Mouse (Mus musculus) brain, adult 2 months (tissue): Measurements from ENCODE around the gene Bcl2l15.

Source experiments
- DNase-seq: peaks from one replicate; pipeline ENCODE4 v3.0.0; 2011; ENCODE audit warnings: low read depth, low spot score

The Bcl2l15 gene

DNA sequence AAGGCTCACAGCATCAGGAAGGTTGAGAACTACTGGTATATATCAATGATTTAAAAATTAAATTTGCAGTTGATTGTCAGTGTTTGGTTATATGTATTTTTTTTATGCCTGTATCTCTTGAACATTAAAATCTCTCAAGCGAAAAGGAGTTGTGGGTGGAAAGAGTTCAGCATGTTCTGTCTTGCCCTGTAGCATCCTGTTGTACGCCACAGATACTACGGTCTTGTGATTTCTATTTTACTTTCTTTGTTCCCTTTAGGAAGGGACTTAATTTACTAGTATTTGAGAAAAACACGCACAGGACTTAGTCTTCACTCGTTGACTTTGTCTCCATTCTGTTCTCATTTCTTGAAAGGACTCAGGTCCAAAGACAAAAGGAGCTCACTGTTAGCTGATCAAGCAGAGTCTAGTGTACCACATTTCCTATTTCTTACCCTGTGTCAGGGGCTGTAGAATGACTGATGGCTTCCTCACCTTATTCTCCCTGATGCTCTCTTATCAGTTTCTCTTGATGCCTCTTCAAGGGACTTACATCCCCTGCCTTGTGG lies 35.1 kb downstream of the Bcl2l15 start:
- DNase-seq: no peak

- no peak for DNase-seq
Observed at GRCm38 (mm10) chr3:103868008-103868407, 35.6 kb downstream of the Bcl2l15 start.

DNA sequence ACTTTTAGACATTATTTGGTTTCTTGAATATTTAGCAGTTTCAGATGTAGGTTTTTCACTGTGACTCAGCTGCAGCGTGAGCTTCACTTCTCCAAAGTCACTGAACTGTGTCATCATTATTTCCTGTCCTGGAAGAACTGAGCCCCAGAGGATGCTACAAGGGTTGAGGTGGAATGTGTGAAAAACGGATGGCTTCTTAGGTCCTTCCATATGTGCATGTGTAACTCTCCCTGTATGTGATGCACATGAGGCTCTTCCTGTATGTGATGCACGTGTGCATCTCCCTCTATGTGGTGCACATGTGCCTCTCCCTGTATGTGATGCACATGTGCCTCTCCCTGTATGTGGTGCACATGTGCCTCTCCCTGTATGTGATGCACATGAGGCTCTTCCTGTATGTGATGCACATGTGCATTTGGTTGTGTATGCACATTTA lies 40.3 kb downstream of the Bcl2l15 start:
- no peak for DNase-seq

GRCm38 (mm10) chr3:103874329-103874728 lies 41.9 kb downstream of the Bcl2l15 start:
- no peak for DNase-seq

- DNase-seq: peak; percentile 26
Observed at GRCm38 (mm10) chr3:103885946-103886345, 53.5 kb downstream of the Bcl2l15 start.

- peak; percentile 80 for DNase-seq
Observed at GRCm38 (mm10) chr3:103887581-103887980, 55.2 kb downstream of the Bcl2l15 start.

DNA sequence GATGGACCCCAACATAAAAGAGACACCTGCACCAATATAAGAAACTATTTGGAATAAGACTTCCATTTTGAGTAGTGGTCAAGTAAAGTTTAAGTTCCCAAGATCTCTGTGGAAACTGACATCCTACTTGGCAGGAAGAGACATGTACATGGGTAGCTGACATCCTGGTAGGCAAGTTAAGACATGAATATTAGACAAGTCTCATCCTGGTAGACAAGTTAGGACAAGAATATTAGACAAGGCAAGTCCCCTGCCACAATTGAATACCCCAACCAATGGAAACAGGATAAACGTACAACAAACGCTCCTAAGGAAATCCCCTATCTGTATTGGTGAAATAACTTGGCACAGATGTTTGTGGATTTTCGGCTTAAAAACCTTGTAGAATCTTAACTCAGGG lies 61.0 kb downstream of the Bcl2l15 start:
- DNase-seq: no peak
